Mouse (Mus musculus): ENCODE data around the gene Wdr18. TPM values are rescaled to one million over a fixed set of nuclear protein-coding genes. Genes with fewer than 3 reads are reported as not detected.
"Not testable (repeated sequence)": the region's sequence is repeated elsewhere in the genome, so short reads cannot be mapped to it uniquely, and the experiment has no call there.

Wdr18 gene
- polyA plus RNA-seq, 1 experiment from 2014 or later = 101 TPM

- no peak for ATAC-seq (ENCODE audit: low FRiP score, low TSS enrichment)
- Histone ChIP-seq H3K9ac (replicated peaks; ENCODE audit: low read length) (peak overlapping the region; percentile 58), H3K9me3 (ENCODE audit: low read length) (no peaks in the 10 kb centered on the region), H3K4me2 (replicated peaks; ENCODE audit: low read depth, low read length) (peak overlapping the region; percentile 34), H3K4me3 (ENCODE audit: low read length) (peak overlapping the region; percentile 15; the same call in 1 of the 2 replicates), H3K4me1 (ENCODE audit: insufficient read depth, low read length) (peaks cover 47% of the 10 kb centered on the region), H3K36me3 (ENCODE audit: insufficient read depth, low read length) (peaks cover 39% of the 10 kb centered on the region), H3K27me3 (ENCODE audit: insufficient read depth, low read length) (no peaks in the 10 kb centered on the region), H3K27ac (ENCODE audit: low read length) (peak overlapping the region; percentile 94)
- WGBS = 21% methylated on average over 7 of the region's 7 CpGs
Measured at GRCm38 (mm10) chr10:79946752-79947322, 13.1 kb upstream of the Wdr18 start.

GRCm38 (mm10) chr10:79947502-79947901, 12.4 kb upstream of the Wdr18 start:
- H3K4me3 ChIP-seq (ENCODE audit: low read length) = no peak overlapping the region
- no peak for ATAC-seq (ENCODE audit: low FRiP score, low TSS enrichment)
- peaks cover 39% of the 10 kb centered on the region for H3K36me3 ChIP-seq (ENCODE audit: insufficient read depth, low read length)
- H3K9me3 ChIP-seq (ENCODE audit: low read length) = no peaks in the 10 kb centered on the region
- H3K4me1 ChIP-seq (ENCODE audit: insufficient read depth, low read length) = peaks cover 47% of the 10 kb centered on the region
- H3K27ac ChIP-seq (ENCODE audit: low read length) = no peak overlapping the region
- H3K27me3 ChIP-seq (ENCODE audit: insufficient read depth, low read length) = no peaks in the 10 kb centered on the region
- H3K9ac ChIP-seq (replicated peaks; ENCODE audit: low read length) = peak overlapping the region; percentile 58; the same call in 1 of the 2 replicates
- H3K4me2 ChIP-seq (replicated peaks; ENCODE audit: low read depth, low read length) = no peak overlapping the region
- WGBS = 65% methylated on average over 6 of the region's 6 CpGs

GRCm38 (mm10) chr10:79949873-79950272, 10.1 kb upstream of the Wdr18 start:
- no peaks in the 10 kb centered on the region for H3K9me3 ChIP-seq (ENCODE audit: low read length)
- WGBS = 88% methylated on average over 4 of the region's 4 CpGs
- no peaks in the 10 kb centered on the region for H3K27me3 ChIP-seq (ENCODE audit: insufficient read depth, low read length)
- no peak overlapping the region for H3K27ac ChIP-seq (ENCODE audit: low read length)
- no peak for ATAC-seq (ENCODE audit: low FRiP score, low TSS enrichment)
- peaks cover 45% of the 10 kb centered on the region for H3K36me3 ChIP-seq (ENCODE audit: insufficient read depth, low read length)
- H3K4me1 ChIP-seq (ENCODE audit: insufficient read depth, low read length) = peaks cover 26% of the 10 kb centered on the region
- H3K9ac ChIP-seq (replicated peaks; ENCODE audit: low read length) = no peak overlapping the region
- no peak overlapping the region for H3K4me3 ChIP-seq (ENCODE audit: low read length)
- H3K4me2 ChIP-seq (replicated peaks; ENCODE audit: low read depth, low read length) = no peak overlapping the region

- ATAC-seq (ENCODE audit: low FRiP score, low TSS enrichment) = no peak
- Histone ChIP-seq H3K36me3 (ENCODE audit: insufficient read depth, low read length) (peaks cover 45% of the 10 kb centered on the region), H3K4me2 (replicated peaks; ENCODE audit: low read depth, low read length) (no peak overlapping the region), H3K4me3 (ENCODE audit: low read length) (no peak overlapping the region), H3K9me3 (ENCODE audit: low read length) (no peaks in the 10 kb centered on the region), H3K4me1 (ENCODE audit: insufficient read depth, low read length) (peaks cover 18% of the 10 kb centered on the region), H3K27ac (ENCODE audit: low read length) (no peak overlapping the region), H3K27me3 (ENCODE audit: insufficient read depth, low read length) (no peaks in the 10 kb centered on the region), H3K9ac (replicated peaks; ENCODE audit: low read length) (no peak overlapping the region)
- 88% methylated on average over 18 of the region's 18 CpGs for WGBS
Measured at GRCm38 (mm10) chr10:79950661-79951060, 9.3 kb upstream of the Wdr18 start.

GRCm38 (mm10) chr10:79953946-79954345, 6.0 kb upstream of the Wdr18 start:
- H3K9me3 ChIP-seq (ENCODE audit: low read length) = no peaks in the 10 kb centered on the region
- no peak overlapping the region for H3K4me3 ChIP-seq (ENCODE audit: low read length)
- H3K27me3 ChIP-seq (ENCODE audit: insufficient read depth, low read length) = no peaks in the 10 kb centered on the region
- WGBS = 78% methylated on average over 6 of the region's 6 CpGs
- peaks cover 39% of the 10 kb centered on the region for H3K36me3 ChIP-seq (ENCODE audit: insufficient read depth, low read length)
- H3K27ac ChIP-seq (ENCODE audit: low read length) = no peak overlapping the region
- no peak overlapping the region for H3K4me2 ChIP-seq (replicated peaks; ENCODE audit: low read depth, low read length)
- peaks cover 11% of the 10 kb centered on the region for H3K4me1 ChIP-seq (ENCODE audit: insufficient read depth, low read length)
- ATAC-seq (ENCODE audit: low FRiP score, low TSS enrichment) = no peak
- H3K9ac ChIP-seq (replicated peaks; ENCODE audit: low read length) = no peak overlapping the region

GRCm38 (mm10) chr10:79955691-79956090, 4.3 kb upstream of the Wdr18 start:
- no peak for ATAC-seq (ENCODE audit: low FRiP score, low TSS enrichment)
- H3K4me1 ChIP-seq (ENCODE audit: insufficient read depth, low read length) = peaks cover 14% of the 10 kb centered on the region
- H3K4me3 ChIP-seq (ENCODE audit: low read length) = no peak overlapping the region
- H3K9me3 ChIP-seq (ENCODE audit: low read length) = no peaks in the 10 kb centered on the region
- H3K27ac ChIP-seq (ENCODE audit: low read length) = no peak overlapping the region
- WGBS = 69% methylated on average over 9 of the region's 9 CpGs
- no peak overlapping the region for H3K9ac ChIP-seq (replicated peaks; ENCODE audit: low read length)
- H3K4me2 ChIP-seq (replicated peaks; ENCODE audit: low read depth, low read length) = no peak overlapping the region
- H3K36me3 ChIP-seq (ENCODE audit: insufficient read depth, low read length) = peaks cover 22% of the 10 kb centered on the region
- H3K27me3 ChIP-seq (ENCODE audit: insufficient read depth, low read length) = no peaks in the 10 kb centered on the region

GRCm38 (mm10) chr10:79956643-79957154, 3.3 kb upstream of the Wdr18 start:
- H3K4me2 ChIP-seq (replicated peaks; ENCODE audit: low read depth, low read length) = no peak overlapping the region
- no peak for ATAC-seq (ENCODE audit: low FRiP score, low TSS enrichment)
- H3K36me3 ChIP-seq (ENCODE audit: insufficient read depth, low read length) = peaks cover 12% of the 10 kb centered on the region
- peaks cover 20% of the 10 kb centered on the region for H3K4me1 ChIP-seq (ENCODE audit: insufficient read depth, low read length)
- 21% methylated on average over 4 of the region's 4 CpGs for WGBS
- no peaks in the 10 kb centered on the region for H3K27me3 ChIP-seq (ENCODE audit: insufficient read depth, low read length)
- no peaks in the 10 kb centered on the region for H3K9me3 ChIP-seq (ENCODE audit: low read length)
- H3K9ac ChIP-seq (replicated peaks; ENCODE audit: low read length) = peak overlapping the region; percentile 26; the same call in 1 of the 2 replicates
- no peak overlapping the region for H3K4me3 ChIP-seq (ENCODE audit: low read length)
- H3K27ac ChIP-seq (ENCODE audit: low read length) = no peak overlapping the region

- H3K4me1 ChIP-seq (ENCODE audit: insufficient read depth, low read length) = peaks cover 20% of the 10 kb centered on the region
- H3K4me3 ChIP-seq (ENCODE audit: low read length) = no peak overlapping the region
- H3K9ac ChIP-seq (replicated peaks; ENCODE audit: low read length) = peak overlapping the region; percentile 54; the same call in 1 of the 2 replicates
- H3K27ac ChIP-seq (ENCODE audit: low read length) = no peak overlapping the region
- H3K4me2 ChIP-seq (replicated peaks; ENCODE audit: low read depth, low read length) = peak overlapping the region; percentile 32; the same call in 1 of the 2 replicates
- H3K36me3 ChIP-seq (ENCODE audit: insufficient read depth, low read length) = peaks cover 11% of the 10 kb centered on the region
- 9% methylated on average over 21 of the region's 21 CpGs for WGBS
- H3K27me3 ChIP-seq (ENCODE audit: insufficient read depth, low read length) = no peaks in the 10 kb centered on the region
- ATAC-seq (ENCODE audit: low FRiP score, low TSS enrichment) = peak; percentile 12
- H3K9me3 ChIP-seq (ENCODE audit: low read length) = no peaks in the 10 kb centered on the region
Measured at GRCm38 (mm10) chr10:79958140-79958816, 1.7 kb upstream of the Wdr18 start.

GRCm38 (mm10) chr10:79959412-79959811, 540 bp upstream of the Wdr18 start:
- H3K4me2 ChIP-seq (replicated peaks; ENCODE audit: low read depth, low read length) = peak overlapping the region; percentile 20; the same call in 1 of the 2 replicates

More at GRCm38 (mm10) chr10:79959412-79959811, 540 bp upstream of the Wdr18 start:
- Histone ChIP-seq H3K4me3 (ENCODE audit: low read length) (peak overlapping the region; percentile 84), H3K36me3 (ENCODE audit: insufficient read depth, low read length) (peaks cover 21% of the 10 kb centered on the region), H3K27ac (ENCODE audit: low read length) (0 out of 2 replicates have a peak overlapping the region, but pooled peaks have one; percentile 20), H3K4me1 (ENCODE audit: insufficient read depth, low read length) (peaks cover 20% of the 10 kb centered on the region)
- H3K9ac ChIP-seq (replicated peaks; ENCODE audit: low read length); ATAC-seq (ENCODE audit: low FRiP score, low TSS enrichment); H3K9me3 ChIP-seq (ENCODE audit: low read length); H3K27me3 ChIP-seq (ENCODE audit: insufficient read depth, low read length): not testable (repeated sequence)
- 30% methylated on average over 10 of the region's 10 CpGs for WGBS
